Mouse (Mus musculus): ENCODE measurements around the gene Rplp0.

- TF ChIP-seq POLR2A (IDR thresholded peaks at IDR 0.05; ENCODE audit: borderline replicate concordance, low read depth, low read length) = no peak
- TF ChIP-seq CTCF (IDR thresholded peaks at IDR 0.05; ENCODE audit: low read depth, low read length) = no peak
Measured at GRCm38 (mm10) chr5:115563771-115564585, 4.7 kb downstream of the Rplp0 start.

All from bone marrow macrophage, adult 2 months (primary cell).